ENCODE assay signal across 14 mouse cellular contexts in the genomic region with DNA sequence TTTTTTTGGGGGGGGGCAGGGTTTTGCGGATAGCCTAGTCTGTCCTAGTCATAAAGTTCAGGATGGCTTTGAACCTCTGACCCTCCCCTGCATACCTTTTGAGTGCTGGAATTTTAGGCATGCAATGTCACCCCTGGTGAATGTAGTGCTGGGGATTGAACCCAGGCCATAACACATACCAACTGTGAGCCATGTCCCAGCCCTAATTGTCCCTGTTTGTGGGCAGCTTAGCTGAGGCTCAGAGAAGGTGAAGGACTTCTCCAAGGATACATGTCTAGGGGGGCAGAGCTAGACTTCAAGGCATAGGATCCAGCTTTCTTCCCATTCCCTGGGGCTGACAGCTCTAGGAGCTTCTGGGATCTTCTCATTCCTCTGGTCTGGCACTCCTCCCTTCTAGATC.
"Had no signal": no experiment of that assay in that cellular context is flagged by ENCODE, and none has a peak within 500 bp of the region (broad histone marks: within the 10 kb centered on the region; RNA-seq: fewer than 3 reads in every experiment).

No protein-coding gene starts in this region.

- H3K9ac ChIP-seq: limb, embryonic 13.5 days; liver, embryonic 14.5 days; midbrain, embryonic 13.5 days; neural tube, embryonic 15.5 days had no signal

- H3K9me3 ChIP-seq: midbrain, embryonic 13.5 days; neural tube, embryonic 15.5 days had no signal

- DNase-seq: kidney, postnatal 4 days; left cerebral cortex, postnatal 4 days; lung, adult 18-20 months; right cerebral cortex, postnatal 4 days; spleen, adult 18-20 months; thymus, adult 18-20 months; thymus, postnatal 14 days had no signal

- H3K27ac ChIP-seq: kidney, postnatal 0 days; layer of hippocampus, adult 2 months; limb, embryonic 13.5 days; liver, embryonic 14.5 days; midbrain, embryonic 13.5 days; neural tube, embryonic 15.5 days had no signal

- H3K4me3 ChIP-seq: layer of hippocampus, adult 2 months; limb, embryonic 13.5 days; midbrain, embryonic 13.5 days; myocyte; neural tube, embryonic 15.5 days had no signal

- ATAC-seq: midbrain, embryonic 13.5 days had no signal
